Mouse (Mus musculus) limb, embryonic 11.5 days (tissue): ENCODE results near the gene Cldn24. TPM values are rescaled to one million over a fixed set of nuclear protein-coding genes. Genes with fewer than 3 reads are reported as not detected.

Experiments
- ATAC-seq: fragments of 200-750 bp; cut with Nextera tagmentation; 2 replicates; pipeline ENCODE4 v1.8.0; 2017; ENCODE audit warnings: low read depth; ENCODE audit not compliant: insufficient number of reproducible peaks, low FRiP score, low TSS enrichment
- DNase-seq: peaks from one replicate; pipeline ENCODE4 v3.0.0-alpha.2; 2015; ENCODE audit warnings: low spot score
- H3K27ac ChIP-seq: fragments of 300-500 bp; sonication (generic); replicated peaks from 2 replicates; pipeline ENCODE4 v1.5.1; 2014; ENCODE audit warnings: low read depth, mild to moderate bottlenecking, low read length
- H3K27me3 ChIP-seq: fragments of 300-500 bp; sonication (generic); 2 replicates; pipeline ENCODE4 v1.6.1; 2014; ENCODE audit warnings: mild to moderate bottlenecking, low read length, mixed read lengths; ENCODE audit not compliant: control insufficient read depth, insufficient read depth
- H3K36me3 ChIP-seq: fragments of 300-500 bp; sonication (generic); 2 replicates; pipeline ENCODE4 v1.6.1; 2014; ENCODE audit warnings: mild to moderate bottlenecking, low read length, moderate library complexity, mixed read lengths; ENCODE audit not compliant: control insufficient read depth, insufficient read depth
- H3K4me1 ChIP-seq: fragments of 300-500 bp; sonication (generic); 2 replicates; pipeline ENCODE4 v1.6.1; 2014; ENCODE audit warnings: low read length, mixed read lengths; ENCODE audit not compliant: control insufficient read depth, insufficient read depth
- H3K4me2 ChIP-seq: fragments of 300-500 bp; sonication (generic); 2 replicates; pipeline ENCODE4 v1.6.1; 2014; ENCODE audit warnings: low read depth, mild to moderate bottlenecking, moderate library complexity; ENCODE audit not compliant: severe bottlenecking
- H3K4me3 ChIP-seq: fragments of 300-500 bp; sonication (generic); 2 replicates; pipeline ENCODE4 v1.5.1; 2014; ENCODE audit warnings: low read depth, low read length
- H3K9ac ChIP-seq: fragments of 300-500 bp; sonication (generic); 2 replicates; pipeline ENCODE4 v1.6.1; 2014; ENCODE audit warnings: mild to moderate bottlenecking, low read length
- H3K9me3 ChIP-seq: fragments of 300-500 bp; sonication (generic); 2 replicates; pipeline ENCODE4 v1.6.1; 2016; ENCODE audit warnings: low read length; ENCODE audit not compliant: control insufficient read depth
- WGBS: fragments of 180-500 bp; shearing (Covaris S2); extraction: QIAGEN DNeasy Blood & Tissue Kit; methylation state at CpG from one replicate; pipeline ENCODE4 v1.1.7; 2014; 5-methylcytosine and 5-hydroxymethylcytosine counted together
- polyA plus RNA-seq: library from polyadenylated mRNA; unstranded; fragments of >200 nt; fragmentation: Nextera tagmentation; extraction: Ambion mirVana; gene quantifications from 2 replicates; pipeline ENCODE4 v1.2.1, GENCODE M21; 2014

The Cldn24 gene
- polyA plus RNA-seq, 1 experiment from 2014 or later, result not detected

DNA sequence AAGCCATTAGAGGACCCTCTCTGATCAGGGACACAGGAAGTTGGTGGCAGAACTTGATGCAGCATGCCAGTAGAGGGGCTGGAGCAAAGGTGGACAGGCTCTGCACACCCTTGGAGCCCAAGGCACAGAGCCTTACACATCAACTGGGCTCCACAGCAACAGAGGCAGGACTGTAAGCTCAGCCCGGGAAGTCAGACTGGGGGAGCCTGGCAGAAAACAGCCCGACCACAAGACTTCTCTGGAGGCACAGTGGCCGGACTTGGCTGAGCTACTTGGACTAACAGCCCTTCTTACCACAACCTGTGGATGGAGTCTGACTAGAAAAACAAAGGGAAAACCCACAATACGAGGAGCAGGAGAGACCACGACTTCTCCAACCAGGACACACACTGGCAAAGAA, 31.4 kb downstream of the Cldn24 start:
- no peak overlapping the region for H3K4me2 ChIP-seq
- H3K4me3 ChIP-seq, result no peak overlapping the region
- no peaks in the 10 kb centered on the region for H3K27me3 ChIP-seq
- no peaks in the 10 kb centered on the region for H3K9me3 ChIP-seq
- DNase-seq, result no peak
- peaks cover 9% of the 10 kb centered on the region for H3K36me3 ChIP-seq
- WGBS, result 91% methylated on average over 5 of the region's 5 CpGs
- no peak overlapping the region for H3K27ac ChIP-seq
- peaks cover 17% of the 10 kb centered on the region for H3K4me1 ChIP-seq
- no peak overlapping the region for H3K9ac ChIP-seq
- no peak for ATAC-seq

DNA sequence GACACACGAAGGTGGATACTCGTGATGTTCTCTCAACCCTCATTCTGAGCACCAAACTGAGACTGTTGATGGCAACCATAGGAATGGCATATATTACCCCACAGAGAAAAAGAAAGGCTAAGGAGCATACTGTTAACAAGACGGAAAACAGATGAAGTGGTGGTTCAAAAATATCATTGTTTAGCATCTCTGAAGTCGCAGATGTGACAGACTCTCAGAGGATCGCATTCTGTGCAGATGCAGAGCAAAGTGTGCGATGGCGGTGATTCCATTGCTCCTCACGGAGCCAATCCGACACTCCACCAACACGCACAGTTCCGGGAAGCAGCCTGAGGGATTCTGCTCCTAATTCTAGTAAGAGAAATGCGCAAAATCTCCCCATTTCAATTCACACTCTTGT, 37.3 kb downstream of the Cldn24 start:
- Histone ChIP-seq H3K4me2 (no peak overlapping the region), H3K27me3 (no peaks in the 10 kb centered on the region), H3K4me3 (no peak overlapping the region), H3K36me3 (peaks cover 6% of the 10 kb centered on the region; the same call in 1 of the 2 replicates), H3K27ac (no peak overlapping the region), H3K9ac (no peak overlapping the region), H3K4me1 (no peaks in the 10 kb centered on the region), H3K9me3 (no peaks in the 10 kb centered on the region)
- 94% methylated on average over 12 of the region's 12 CpGs for WGBS
- DNase-seq, result no peak
- ATAC-seq, result no peak

GRCm38 (mm10) chr8:47866568-47866967, 44.6 kb downstream of the Cldn24 start:
- no peaks in the 10 kb centered on the region for H3K9me3 ChIP-seq
- no peak for ATAC-seq
- no peak overlapping the region for H3K9ac ChIP-seq
- H3K27me3 ChIP-seq, result no peaks in the 10 kb centered on the region
- peaks cover 3% of the 10 kb centered on the region; the same call in 1 of the 2 replicates for H3K36me3 ChIP-seq
- DNase-seq, result no peak
- WGBS, result 88% methylated on average over 8 of the region's 8 CpGs
- no peak overlapping the region for H3K4me2 ChIP-seq
- H3K27ac ChIP-seq, result no peak overlapping the region
- no peaks in the 10 kb centered on the region for H3K4me1 ChIP-seq
- no peak overlapping the region for H3K4me3 ChIP-seq

DNA sequence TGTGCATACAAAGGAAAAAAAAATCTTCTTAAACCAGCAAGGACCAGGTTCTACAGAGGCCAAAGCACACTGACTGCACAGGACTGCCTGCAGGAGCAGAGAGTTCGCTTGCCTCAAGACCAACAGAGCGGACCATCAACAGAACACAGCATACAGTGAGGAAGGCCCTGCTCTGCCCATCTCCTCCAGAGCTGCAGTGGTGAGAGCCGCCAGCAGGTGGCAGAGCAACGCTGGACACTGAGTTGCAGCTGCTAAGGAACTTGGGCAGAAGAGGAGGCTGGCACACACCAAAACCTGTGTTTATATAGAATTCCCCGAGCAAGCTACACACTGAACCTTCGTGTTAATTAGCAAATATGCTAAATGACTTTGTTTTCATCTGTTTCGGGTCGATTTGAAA, 45.1 kb downstream of the Cldn24 start:
- 29% methylated on average over 8 of the region's 8 CpGs for WGBS
- Histone ChIP-seq H3K36me3 (peaks cover 3% of the 10 kb centered on the region; the same call in 1 of the 2 replicates), H3K9me3 (no peaks in the 10 kb centered on the region), H3K4me2 (no peak overlapping the region), H3K9ac (no peak overlapping the region), H3K27me3 (no peaks in the 10 kb centered on the region), H3K4me3 (no peak overlapping the region), H3K27ac (no peak overlapping the region), H3K4me1 (no peaks in the 10 kb centered on the region)
- 0 out of 2 replicates have a peak, but pooled peaks have one; percentile 47 for ATAC-seq
- peak; percentile 91 for DNase-seq

Other genes starting within 250 kb of the Cldn24 start
- gene Ing2, start 146.6 kb upstream of the Cldn24 start, polyA plus RNA-seq, result 11.5 and 12.1 TPM in 2 replicates
- 37.7 and 37.8 TPM in 2 replicates for gene Cdkn2aip, start 108.2 kb upstream of the Cldn24 start, polyA plus RNA-seq
- not detected in 2 replicates for gene Cldn22, start 2.3 kb downstream of the Cldn24 start, polyA plus RNA-seq
- 11.6 and 13.8 TPM in 2 replicates for gene Wwc2, start 168.8 kb downstream of the Cldn24 start, polyA plus RNA-seq